Mouse (Mus musculus) heart, embryonic 12.5 days (tissue): ENCODE results near the gene Twsg1. TPM values are rescaled to one million over a fixed set of nuclear protein-coding genes. Genes with fewer than 3 reads are reported as not detected.
"Not testable (repeated sequence)": the region's sequence is repeated elsewhere in the genome, so short reads cannot be mapped to it uniquely, and the experiment has no call there.

ENCODE experiments used
- ATAC-seq: fragments of 200-750 bp; cut with Nextera tagmentation; 2 replicates; pipeline ENCODE4 v1.8.0; 2017; ENCODE audit warnings: moderate TSS enrichment, moderate library complexity; ENCODE audit not compliant: insufficient number of reproducible peaks, low FRiP score
- H3K27ac ChIP-seq: fragments of 300-500 bp; sonication (generic); 2 replicates; pipeline ENCODE4 v1.5.1; 2016; ENCODE audit warnings: mild to moderate bottlenecking, moderate library complexity; ENCODE audit not compliant: poor library complexity, severe bottlenecking
- H3K27me3 ChIP-seq: fragments of 300-500 bp; sonication (generic); replicated peaks from 2 replicates; pipeline ENCODE4 v1.6.1; 2016; ENCODE audit warnings: mild to moderate bottlenecking, moderate library complexity
- H3K36me3 ChIP-seq: fragments of 300-500 bp; sonication (generic); 2 replicates; pipeline ENCODE4 v1.6.1; 2016; ENCODE audit warnings: mild to moderate bottlenecking, moderate library complexity
- H3K4me1 ChIP-seq: fragments of 300-500 bp; sonication (generic); replicated peaks from 2 replicates; pipeline ENCODE4 v1.6.1; 2016; ENCODE audit warnings: mild to moderate bottlenecking
- H3K4me2 ChIP-seq: fragments of 300-500 bp; sonication (generic); 2 replicates; pipeline ENCODE4 v1.6.1; 2016; ENCODE audit warnings: mild to moderate bottlenecking, moderate library complexity
- H3K4me3 ChIP-seq: fragments of 300-500 bp; sonication (generic); 2 replicates; pipeline ENCODE4 v1.5.1; 2016; ENCODE audit warnings: mild to moderate bottlenecking
- H3K9ac ChIP-seq: fragments of 300-500 bp; sonication (generic); 2 replicates; pipeline ENCODE4 v1.6.1; 2016; ENCODE audit warnings: mild to moderate bottlenecking, moderate library complexity
- H3K9me3 ChIP-seq: fragments of 300-500 bp; sonication (generic); replicated peaks from 2 replicates; pipeline ENCODE4 v1.6.1; 2016; ENCODE audit warnings: mild to moderate bottlenecking, moderate library complexity
- WGBS: fragments of 180-500 bp; shearing (Covaris S2); methylation state at CpG from one replicate; pipeline ENCODE4 v1.1.7; 2016; 5-methylcytosine and 5-hydroxymethylcytosine counted together
- polyA plus RNA-seq: library from polyadenylated mRNA; unstranded; fragments of >200 nt; fragmentation: Nextera tagmentation; extraction: Ambion mirVana; gene quantifications from 2 replicates; pipeline ENCODE4 v1.2.1, GENCODE M21; 2016

The Twsg1 gene
- 109 TPM in 2 replicates for polyA plus RNA-seq

DNA sequence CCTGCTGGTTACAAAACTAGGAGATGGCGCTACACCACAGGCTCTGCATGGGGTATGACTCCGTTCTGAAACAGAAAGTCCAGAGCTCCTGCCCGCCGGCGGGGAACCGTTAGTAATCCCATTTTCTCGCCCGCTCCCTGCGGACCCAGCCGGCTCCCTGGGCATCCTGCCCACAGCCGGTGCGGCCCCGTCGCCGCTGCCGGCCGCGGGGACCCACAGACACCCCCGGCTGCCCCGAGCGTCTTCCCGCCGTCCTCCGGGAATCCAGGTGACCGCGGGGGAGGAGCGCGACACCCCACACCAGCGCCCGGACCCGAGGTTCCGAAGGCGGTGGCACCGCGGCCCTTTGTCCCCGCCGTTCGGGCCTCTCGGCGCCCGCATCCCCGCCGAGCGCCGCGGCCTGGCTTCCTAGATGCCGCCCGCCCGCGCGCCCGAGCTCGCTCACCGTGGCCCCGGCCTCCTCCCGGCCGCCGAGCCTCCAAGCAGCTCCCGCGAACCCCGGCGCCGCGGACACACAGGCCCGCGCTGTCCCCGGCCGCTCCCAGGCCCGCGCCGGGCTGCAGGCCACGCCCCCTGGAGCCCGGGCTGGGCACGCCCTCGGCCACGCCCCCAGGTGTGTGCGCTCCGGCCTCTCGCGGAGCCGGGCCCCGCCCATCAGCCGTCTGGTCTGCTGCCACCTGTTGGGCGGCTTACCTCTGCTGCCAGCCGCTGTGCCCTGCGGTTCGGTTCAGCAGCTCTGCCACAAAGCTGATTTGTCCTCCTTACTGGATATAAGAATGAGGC lies at the start of gene Twsg1:
Twsg1 (minus strand) TSS at position 605 of the 783 bp plus-strand sequence.
- H3K9ac ChIP-seq = peak within 1 kb of the TSS; percentile 96
- WGBS = under 1% methylated on average over 87 of the region's 87 CpGs
- peak; percentile 99 for ATAC-seq
- H3K27ac ChIP-seq = peak within 1 kb of the TSS; percentile 88
- peaks cover 20% of the 10 kb centered on the region for H3K4me1 ChIP-seq
- no peaks in the 10 kb centered on the region for H3K9me3 ChIP-seq
- H3K4me2 ChIP-seq = peak within 1 kb of the TSS; percentile 77
- H3K27me3 ChIP-seq = no peaks in the 10 kb centered on the region
- H3K4me3 ChIP-seq = peak within 1 kb of the TSS; percentile 90
- H3K36me3 ChIP-seq = peaks cover 15% of the 10 kb centered on the region

DNA sequence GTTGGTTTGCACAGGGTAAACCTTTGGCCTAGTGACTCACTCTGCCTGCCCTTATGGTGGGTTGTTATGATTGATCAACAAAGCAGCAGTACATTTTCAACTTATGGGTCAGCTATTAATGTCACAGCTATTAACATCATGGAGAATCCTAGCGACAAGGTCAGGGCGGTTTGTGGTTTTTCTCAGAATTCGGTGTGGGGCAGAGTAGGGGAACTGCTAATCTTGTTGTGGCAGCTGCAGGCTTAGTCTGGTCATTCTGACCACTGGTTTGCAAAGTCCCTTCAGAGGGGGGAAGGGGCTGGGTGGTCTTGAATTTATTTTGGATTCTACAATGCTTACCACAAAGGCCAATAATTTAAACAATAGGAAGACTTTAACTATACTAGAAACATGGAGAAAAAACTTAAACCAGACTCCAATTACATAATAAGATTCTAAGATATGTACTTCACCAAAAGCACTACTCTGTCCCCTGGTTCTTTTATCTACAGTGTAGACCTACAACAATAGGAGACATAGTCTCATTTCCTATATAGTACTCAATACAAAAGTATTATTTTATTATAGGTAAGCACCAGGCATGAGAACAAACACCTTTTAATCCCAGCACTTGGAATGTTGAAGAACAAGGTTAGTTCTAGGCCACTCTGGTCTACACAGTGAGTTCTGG lies 37.3 kb upstream of the Twsg1 start:
- Histone ChIP-seq H3K4me1 (0 out of 2 replicates have a peak, but pooled peaks cover 8% of the 10 kb centered on the region), H3K4me2 (no peak overlapping the region), H3K36me3 (no peaks in the 10 kb centered on the region), H3K9ac (no peak overlapping the region), H3K9me3 (no peaks in the 10 kb centered on the region), H3K4me3 (no peak overlapping the region), H3K27me3 (no peaks in the 10 kb centered on the region), H3K27ac (no peak overlapping the region)
- 73% methylated on average over 3 of the region's 3 CpGs for WGBS
- no peak for ATAC-seq

GRCm38 (mm10) chr17:65976720-65977119 lies 25.7 kb upstream of the Twsg1 start:
- not testable (repeated sequence) for ATAC-seq, H3K36me3 ChIP-seq

GRCm38 (mm10) chr17:65967751-65968150 lies 16.7 kb upstream of the Twsg1 start:
- ATAC-seq = no peak
- Histone ChIP-seq H3K36me3 (no peaks in the 10 kb centered on the region), H3K27ac (no peak overlapping the region), H3K9me3 (no peaks in the 10 kb centered on the region), H3K4me2 (no peak overlapping the region), H3K9ac (no peak overlapping the region), H3K27me3 (no peaks in the 10 kb centered on the region), H3K4me3 (no peak overlapping the region), H3K4me1 (peaks cover 4% of the 10 kb centered on the region; the same call in 1 of the 2 replicates)
- 67% methylated on average over 11 of the region's 11 CpGs for WGBS

More at GRCm38 (mm10) chr17:65976720-65977119, 25.7 kb upstream of the Twsg1 start:
- not testable (repeated sequence) for H3K4me2 ChIP-seq, H3K4me3 ChIP-seq, H3K9ac ChIP-seq, H3K9me3 ChIP-seq, H3K27ac ChIP-seq, H3K4me1 ChIP-seq, H3K27me3 ChIP-seq

GRCm38 (mm10) chr17:65962263-65962662 lies 11.2 kb upstream of the Twsg1 start:
- WGBS = 92% methylated on average over 2 of the region's 2 CpGs
- H3K9me3 ChIP-seq = no peaks in the 10 kb centered on the region
- H3K36me3 ChIP-seq = no peaks in the 10 kb centered on the region

GRCm38 (mm10) chr17:65961606-65962136 lies 10.6 kb upstream of the Twsg1 start:
- Histone ChIP-seq H3K4me1 (peaks cover 12% of the 10 kb centered on the region; the same call in 1 of the 2 replicates), H3K36me3 (no peaks in the 10 kb centered on the region), H3K9ac (no peak overlapping the region), H3K4me3 (no peak overlapping the region), H3K27me3 (no peaks in the 10 kb centered on the region), H3K4me2 (no peak overlapping the region), H3K27ac (no peak overlapping the region), H3K9me3 (no peaks in the 10 kb centered on the region)
- WGBS = 80% methylated on average over 2 of the region's 2 CpGs
- ATAC-seq = peak; percentile 56; the same call in 1 of the 2 replicates

More at GRCm38 (mm10) chr17:65962263-65962662, 11.2 kb upstream of the Twsg1 start:
- no peak for ATAC-seq
- no peak overlapping the region for H3K4me2 ChIP-seq
- H3K4me1 ChIP-seq = peaks cover 8% of the 10 kb centered on the region; the same call in 1 of the 2 replicates
- no peak overlapping the region for H3K4me3 ChIP-seq
- no peak overlapping the region for H3K27ac ChIP-seq
- H3K27me3 ChIP-seq = no peaks in the 10 kb centered on the region
- H3K9ac ChIP-seq = no peak overlapping the region

DNA sequence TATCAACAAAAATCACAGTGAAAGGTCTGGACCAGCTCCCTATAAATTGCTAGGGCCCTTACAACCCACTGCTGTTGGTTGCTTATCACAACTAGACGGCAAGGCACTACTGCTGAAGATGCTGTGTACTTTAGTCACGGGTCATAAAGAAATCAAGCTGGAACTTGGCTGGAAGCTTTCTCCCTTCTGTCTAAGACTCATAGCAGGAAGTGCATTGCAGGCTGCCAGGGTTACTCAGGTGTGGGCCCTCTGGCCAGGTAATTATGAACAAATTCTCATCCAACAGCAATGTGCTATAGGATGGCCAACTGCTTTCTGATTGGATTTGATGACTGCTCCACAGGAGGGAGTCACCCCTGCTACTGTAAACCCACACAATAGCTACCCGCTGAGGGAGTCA lies 8.0 kb upstream of the Twsg1 start:
- H3K36me3 ChIP-seq = no peaks in the 10 kb centered on the region
- WGBS = 64% methylated on average over 3 of the region's 3 CpGs
- no peak overlapping the region for H3K4me3 ChIP-seq
- H3K9me3 ChIP-seq = no peaks in the 10 kb centered on the region
- no peak for ATAC-seq
- H3K27ac ChIP-seq = no peak overlapping the region
- H3K27me3 ChIP-seq = no peaks in the 10 kb centered on the region
- H3K4me2 ChIP-seq = no peak overlapping the region
- H3K9ac ChIP-seq = no peak overlapping the region
- H3K4me1 ChIP-seq = peaks cover 12% of the 10 kb centered on the region; the same call in 1 of the 2 replicates

GRCm38 (mm10) chr17:65958366-65958765 lies 7.3 kb upstream of the Twsg1 start:
- ATAC-seq = no peak
- H3K36me3 ChIP-seq = no peaks in the 10 kb centered on the region
- WGBS = 74% methylated on average over 1 of the region's 1 CpGs
- H3K27ac ChIP-seq = no peak overlapping the region
- H3K4me3 ChIP-seq = no peak overlapping the region
- H3K4me1 ChIP-seq = peaks cover 10% of the 10 kb centered on the region; the same call in 1 of the 2 replicates
- H3K9ac ChIP-seq = no peak overlapping the region
- no peak overlapping the region for H3K4me2 ChIP-seq
- H3K9me3 ChIP-seq = no peaks in the 10 kb centered on the region
- H3K27me3 ChIP-seq = no peaks in the 10 kb centered on the region

GRCm38 (mm10) chr17:65957782-65958325 lies 6.8 kb upstream of the Twsg1 start:
- no peak overlapping the region for H3K4me2 ChIP-seq
- peaks cover 8% of the 10 kb centered on the region; the same call in 1 of the 2 replicates for H3K4me1 ChIP-seq
- ATAC-seq = no peak
- no peaks in the 10 kb centered on the region for H3K9me3 ChIP-seq
- no peak overlapping the region for H3K9ac ChIP-seq
- H3K4me3 ChIP-seq = no peak overlapping the region
- no peaks in the 10 kb centered on the region for H3K36me3 ChIP-seq
- H3K27ac ChIP-seq = no peak overlapping the region
- 83% methylated on average over 8 of the region's 8 CpGs for WGBS
- no peaks in the 10 kb centered on the region for H3K27me3 ChIP-seq

- no peaks in the 10 kb centered on the region for H3K27me3 ChIP-seq
- H3K27ac ChIP-seq = 0 out of 2 replicates have a peak overlapping the region, but pooled peaks have one; percentile 19
- no peaks in the 10 kb centered on the region for H3K9me3 ChIP-seq
- no peak overlapping the region for H3K4me3 ChIP-seq
- H3K4me1 ChIP-seq = peaks cover 8% of the 10 kb centered on the region; the same call in 1 of the 2 replicates
- H3K4me2 ChIP-seq = no peak overlapping the region
- H3K36me3 ChIP-seq = no peaks in the 10 kb centered on the region
- H3K9ac ChIP-seq = no peak overlapping the region
- WGBS = 65% methylated on average over 14 of the region's 14 CpGs
- no peak for ATAC-seq
Observed at GRCm38 (mm10) chr17:65956993-65957781, 6.2 kb upstream of the Twsg1 start.
